Mouse (Mus musculus): Measurements from ENCODE around the gene Rdh5. TPM values are rescaled to one million over a fixed set of nuclear protein-coding genes. Genes with fewer than 3 reads are reported as not detected.
A peak's percentile ranks its signal among the peaks of the same experiment; 100 is the strongest.

Gene Rdh5
- polyA plus RNA-seq, 1 experiment from 2014 or later: 16.6 TPM

DNA sequence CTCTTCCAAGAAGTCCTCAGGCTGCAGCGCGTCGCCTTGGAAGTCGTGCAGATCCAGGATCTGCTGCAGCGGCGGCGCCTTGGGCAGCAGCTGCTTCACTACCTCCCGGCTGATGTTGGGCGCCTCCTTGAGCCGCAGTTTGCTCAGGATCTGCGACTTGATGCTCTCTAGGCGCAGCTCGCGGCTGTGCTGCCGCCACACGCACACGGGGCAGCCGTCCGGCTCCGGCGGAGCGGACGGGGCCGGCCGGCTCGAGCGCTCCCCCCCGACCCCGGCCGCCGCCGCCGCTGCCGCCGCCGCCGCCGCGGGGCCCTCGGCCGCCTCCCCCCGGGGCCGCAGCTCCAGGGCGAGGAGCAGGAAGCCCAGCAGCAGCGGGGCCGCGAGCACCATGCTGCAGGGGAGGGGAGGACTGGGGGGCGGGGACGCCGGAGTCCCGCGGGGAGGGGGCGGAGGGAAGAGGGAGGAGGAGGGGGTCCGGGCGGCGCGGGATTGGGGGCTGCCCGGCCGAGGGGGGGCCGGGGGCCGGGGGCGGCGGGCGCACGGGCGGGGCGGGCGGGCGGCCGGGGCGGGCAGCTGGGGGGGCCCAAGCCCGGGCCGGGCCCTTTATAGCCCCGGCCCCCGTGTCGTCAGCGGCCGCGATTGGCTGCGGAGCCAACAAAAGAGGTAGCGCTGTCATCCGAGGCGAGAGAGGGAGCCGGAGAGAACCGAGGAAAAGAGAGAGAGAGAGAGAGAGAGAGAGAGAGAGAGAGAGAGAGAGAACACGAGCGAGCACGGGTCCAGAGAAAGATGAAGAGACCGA is 31.2 kb downstream of the Rdh5 start, which contains the start of gene Gdf11:
Gdf11 (minus strand) TSS at position 423 of the 799 bp plus-strand sequence.
- under 1% methylated on average over 60 of the region's 89 CpGs for WGBS
- Histone ChIP-seq H3K4me1 (ENCODE audit: control insufficient read depth, insufficient read depth, low read length) (peaks cover 25% of the 10 kb centered on the region), H3K4me3 (replicated peaks; ENCODE audit: low read length) (peak within 1 kb of the TSS; percentile 77), H3K27me3 (ENCODE audit: control insufficient read depth, insufficient read depth, low read length) (no peaks in the 10 kb centered on the region), H3K36me3 (ENCODE audit: control insufficient read depth, insufficient read depth, low read length) (no peaks in the 10 kb centered on the region), H3K9me3 (replicated peaks; ENCODE audit: control insufficient read depth, low read length) (no peaks in the 10 kb centered on the region), H3K27ac (ENCODE audit: low read length) (peak within 1 kb of the TSS; percentile 90), H3K4me2 (ENCODE audit: low read depth, low read length) (peak within 1 kb of the TSS; percentile 89), H3K9ac (ENCODE audit: low read length) (peak within 1 kb of the TSS; percentile 79)
- ATAC-seq (ENCODE audit: insufficient read depth, low FRiP score): peak; percentile 82

DNA sequence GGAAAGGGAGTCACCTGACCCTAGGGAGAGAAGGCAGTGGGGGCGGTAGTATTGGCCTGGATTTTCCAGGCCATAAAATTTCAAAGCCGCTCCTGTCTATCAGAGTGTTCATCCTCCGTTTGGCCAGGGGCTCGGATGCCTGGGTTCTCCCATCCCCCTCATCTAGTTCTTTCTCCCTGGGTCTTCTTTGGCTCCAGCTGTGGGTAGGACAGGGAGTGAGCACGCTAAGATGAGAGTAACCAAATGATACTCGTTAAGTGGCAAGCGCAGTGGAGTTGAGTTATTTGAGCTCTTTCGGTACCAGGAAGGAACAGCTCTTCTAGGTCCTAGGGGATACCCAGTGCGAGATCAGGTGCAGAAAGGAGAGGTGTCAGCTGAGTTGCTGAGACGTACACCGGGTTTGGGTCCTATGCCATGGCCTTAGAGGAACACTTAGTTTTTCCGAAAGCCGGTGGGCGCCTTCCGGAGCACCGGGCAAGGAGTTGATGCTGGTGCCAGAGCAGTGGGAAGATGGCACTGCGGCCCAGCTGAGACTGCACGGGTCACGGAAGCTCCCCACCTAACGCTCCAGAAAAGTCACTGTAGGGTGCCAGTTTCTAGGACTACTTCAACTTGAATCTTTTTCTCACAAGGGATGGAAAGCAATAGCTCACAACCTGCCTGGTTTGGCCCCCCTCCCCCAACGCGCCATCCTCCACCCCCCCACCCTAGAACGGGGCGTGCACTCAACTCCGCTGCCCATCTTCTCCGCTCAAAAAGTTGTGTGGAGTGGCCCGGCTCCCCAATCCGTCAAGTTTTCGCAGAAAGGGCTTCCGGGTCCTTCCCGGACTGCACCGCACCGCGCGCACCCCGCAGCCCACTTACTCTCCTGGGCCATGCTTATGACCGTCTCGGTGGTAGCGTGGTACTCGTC is 32.0 kb downstream of the Rdh5 start:
- WGBS: under 1% methylated on average over 40 of the region's 40 CpGs
- Histone ChIP-seq H3K9ac (ENCODE audit: low read length) (peak overlapping the region; percentile 79), H3K4me3 (replicated peaks; ENCODE audit: low read length) (peak overlapping the region; percentile 77), H3K9me3 (replicated peaks; ENCODE audit: control insufficient read depth, low read length) (no peaks in the 10 kb centered on the region), H3K27ac (ENCODE audit: low read length) (peak overlapping the region; percentile 90), H3K27me3 (ENCODE audit: control insufficient read depth, insufficient read depth, low read length) (no peaks in the 10 kb centered on the region), H3K4me1 (ENCODE audit: control insufficient read depth, insufficient read depth, low read length) (peaks cover 20% of the 10 kb centered on the region), H3K36me3 (ENCODE audit: control insufficient read depth, insufficient read depth, low read length) (no peaks in the 10 kb centered on the region), H3K4me2 (ENCODE audit: low read depth, low read length) (peak overlapping the region; percentile 89)
- no peak for ATAC-seq (ENCODE audit: insufficient read depth, low FRiP score)

DNA sequence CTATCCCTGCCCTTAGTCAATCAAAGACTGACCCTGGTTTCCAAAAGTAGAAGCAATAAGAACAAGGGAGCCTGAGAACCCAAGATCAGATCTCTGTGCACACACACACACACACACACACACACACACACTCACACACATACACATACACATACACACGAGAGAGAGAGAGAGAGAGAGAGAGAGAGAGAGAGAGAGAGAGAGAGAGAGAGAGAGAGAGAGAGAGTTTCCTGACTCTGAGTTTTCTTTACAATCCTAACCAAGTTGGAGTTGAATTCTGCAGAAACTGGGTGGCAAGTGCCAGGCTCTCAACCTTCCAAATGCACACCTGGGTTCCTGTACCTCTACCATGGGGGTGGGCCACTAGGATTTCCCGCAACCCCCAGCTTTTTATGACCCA is 32.8 kb downstream of the Rdh5 start:
- Histone ChIP-seq H3K4me1 (ENCODE audit: control insufficient read depth, insufficient read depth, low read length) (peaks cover 20% of the 10 kb centered on the region), H3K9me3 (replicated peaks; ENCODE audit: control insufficient read depth, low read length) (no peaks in the 10 kb centered on the region), H3K36me3 (ENCODE audit: control insufficient read depth, insufficient read depth, low read length) (no peaks in the 10 kb centered on the region), H3K4me2 (ENCODE audit: low read depth, low read length) (peak overlapping the region; percentile 89), H3K27me3 (ENCODE audit: control insufficient read depth, insufficient read depth, low read length) (no peaks in the 10 kb centered on the region), H3K27ac (ENCODE audit: low read length) (no peak overlapping the region), H3K4me3 (replicated peaks; ENCODE audit: low read length) (peak overlapping the region; percentile 77), H3K9ac (ENCODE audit: low read length) (peak overlapping the region; percentile 79; the same call in 1 of the 2 replicates)
- WGBS: 27% methylated on average over 2 of the region's 2 CpGs
- ATAC-seq (ENCODE audit: insufficient read depth, low FRiP score): no peak

DNA sequence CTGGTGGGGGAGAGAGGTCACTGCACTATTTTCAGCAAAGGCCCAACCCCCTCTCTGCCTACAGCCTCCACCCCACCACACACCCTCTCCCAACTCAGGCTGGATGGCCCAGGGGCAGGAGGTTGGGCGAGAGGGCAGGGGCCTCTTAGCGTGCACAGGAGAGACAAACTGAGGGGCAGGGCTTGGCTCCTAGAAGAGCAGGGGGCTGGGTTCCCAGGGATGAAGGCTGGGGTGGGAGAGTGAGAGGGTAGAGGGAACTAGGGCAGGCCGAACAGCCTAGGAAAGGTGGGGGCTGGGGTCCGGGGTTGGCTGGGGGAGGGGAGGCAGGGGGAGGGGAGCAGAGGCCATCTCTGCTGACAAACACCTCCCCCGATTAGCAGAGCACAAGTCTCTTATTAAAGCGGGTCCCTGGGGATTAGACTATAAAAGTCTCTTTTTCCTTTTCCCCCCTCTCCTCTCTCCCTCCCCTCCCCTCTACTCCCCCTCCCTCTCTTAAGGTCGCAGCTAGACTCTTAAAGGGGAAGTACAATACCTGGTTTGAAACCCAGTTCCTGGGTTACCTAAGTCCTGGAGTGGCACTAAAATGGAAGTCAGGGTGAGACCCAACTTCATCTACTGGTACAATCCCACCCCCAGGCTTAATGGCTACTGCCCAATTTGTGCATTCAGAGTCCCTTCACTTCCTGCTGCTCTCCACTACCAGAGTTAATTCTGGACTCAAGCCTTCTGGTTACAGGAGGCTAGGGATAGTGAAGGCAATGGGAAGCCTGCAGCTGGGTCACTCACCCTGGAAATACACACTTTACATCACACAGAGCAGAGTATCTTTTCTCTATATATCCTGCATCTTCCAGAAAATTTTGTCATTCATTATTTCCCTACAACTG is 33.5 kb downstream of the Rdh5 start:
- peak overlapping the region; percentile 56 for H3K9ac ChIP-seq (ENCODE audit: low read length)
- no peaks in the 10 kb centered on the region for H3K36me3 ChIP-seq (ENCODE audit: control insufficient read depth, insufficient read depth, low read length)
- H3K4me3 ChIP-seq (replicated peaks; ENCODE audit: low read length): peak overlapping the region; percentile 30
- ATAC-seq (ENCODE audit: insufficient read depth, low FRiP score): peak; percentile 31; the same call in 1 of the 2 replicates
- H3K4me1 ChIP-seq (ENCODE audit: control insufficient read depth, insufficient read depth, low read length): peaks cover 20% of the 10 kb centered on the region
- H3K4me2 ChIP-seq (ENCODE audit: low read depth, low read length): peak overlapping the region; percentile 89
- WGBS: under 1% methylated on average over 7 of the region's 7 CpGs
- no peaks in the 10 kb centered on the region for H3K27me3 ChIP-seq (ENCODE audit: control insufficient read depth, insufficient read depth, low read length)
- H3K27ac ChIP-seq (ENCODE audit: low read length): peak overlapping the region; percentile 19
- H3K9me3 ChIP-seq (replicated peaks; ENCODE audit: control insufficient read depth, low read length): no peaks in the 10 kb centered on the region

DNA sequence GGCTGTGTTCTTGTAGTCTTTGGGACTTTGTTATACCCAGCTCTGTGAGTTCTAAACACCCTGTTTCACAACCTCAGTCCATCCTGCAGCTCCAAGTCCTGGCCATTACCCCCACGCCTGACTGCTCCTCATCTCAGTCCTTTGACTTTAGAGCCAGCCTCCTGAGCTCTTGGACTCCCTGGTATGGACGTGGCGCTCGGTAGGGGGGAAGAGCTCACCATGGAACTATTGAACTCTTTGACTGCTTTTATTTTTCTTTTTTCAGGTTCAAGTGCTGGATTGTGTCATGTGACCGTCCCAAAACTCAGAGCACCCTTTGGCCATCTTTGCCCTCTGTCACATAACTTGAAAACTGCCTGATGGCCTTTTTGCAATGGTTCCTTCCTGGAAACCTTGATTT is 40.6 kb downstream of the Rdh5 start:
- H3K27me3 ChIP-seq (ENCODE audit: control insufficient read depth, insufficient read depth, low read length): no peaks in the 10 kb centered on the region
- no peak for ATAC-seq (ENCODE audit: insufficient read depth, low FRiP score)
- H3K36me3 ChIP-seq (ENCODE audit: control insufficient read depth, insufficient read depth, low read length): no peaks in the 10 kb centered on the region
- H3K4me3 ChIP-seq (replicated peaks; ENCODE audit: low read length): no peak overlapping the region
- no peaks in the 10 kb centered on the region for H3K9me3 ChIP-seq (replicated peaks; ENCODE audit: control insufficient read depth, low read length)
- no peak overlapping the region for H3K4me2 ChIP-seq (ENCODE audit: low read depth, low read length)
- no peak overlapping the region for H3K9ac ChIP-seq (ENCODE audit: low read length)
- no peak overlapping the region for H3K27ac ChIP-seq (ENCODE audit: low read length)
- 86% methylated on average over 5 of the region's 5 CpGs for WGBS
- H3K4me1 ChIP-seq (ENCODE audit: control insufficient read depth, insufficient read depth, low read length): no peaks in the 10 kb centered on the region

DNA sequence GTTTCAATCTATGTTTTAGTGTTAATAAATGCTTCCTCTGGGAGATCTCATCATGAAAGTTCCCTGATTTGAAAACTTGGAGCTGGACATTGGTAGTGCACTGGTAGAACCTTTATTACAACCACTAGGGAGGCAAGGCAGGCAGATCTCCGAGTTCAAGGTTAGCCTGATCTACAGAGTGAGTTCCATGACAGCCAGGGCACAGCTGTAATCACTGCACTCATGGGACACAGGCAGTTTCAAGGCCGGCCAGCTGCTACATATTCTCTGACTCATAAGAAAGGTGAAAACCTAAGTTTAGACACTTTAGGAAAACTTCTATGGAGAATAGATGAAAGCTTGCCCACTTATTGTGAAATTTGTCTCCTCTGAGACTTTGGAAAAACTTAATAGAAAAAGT is 43.9 kb downstream of the Rdh5 start:
- no peaks in the 10 kb centered on the region for H3K27me3 ChIP-seq (ENCODE audit: control insufficient read depth, insufficient read depth, low read length)
- ATAC-seq (ENCODE audit: insufficient read depth, low FRiP score): no peak
- no peaks in the 10 kb centered on the region for H3K4me1 ChIP-seq (ENCODE audit: control insufficient read depth, insufficient read depth, low read length)
- H3K27ac ChIP-seq (ENCODE audit: low read length): no peak overlapping the region
- H3K4me3 ChIP-seq (replicated peaks; ENCODE audit: low read length): no peak overlapping the region
- WGBS: 88% methylated on average over 2 of the region's 2 CpGs
- H3K9ac ChIP-seq (ENCODE audit: low read length): no peak overlapping the region
- peaks cover 7% of the 10 kb centered on the region; the same call in 1 of the 2 replicates for H3K36me3 ChIP-seq (ENCODE audit: control insufficient read depth, insufficient read depth, low read length)
- no peaks in the 10 kb centered on the region for H3K9me3 ChIP-seq (replicated peaks; ENCODE audit: control insufficient read depth, low read length)
- H3K4me2 ChIP-seq (ENCODE audit: low read depth, low read length): no peak overlapping the region

DNA sequence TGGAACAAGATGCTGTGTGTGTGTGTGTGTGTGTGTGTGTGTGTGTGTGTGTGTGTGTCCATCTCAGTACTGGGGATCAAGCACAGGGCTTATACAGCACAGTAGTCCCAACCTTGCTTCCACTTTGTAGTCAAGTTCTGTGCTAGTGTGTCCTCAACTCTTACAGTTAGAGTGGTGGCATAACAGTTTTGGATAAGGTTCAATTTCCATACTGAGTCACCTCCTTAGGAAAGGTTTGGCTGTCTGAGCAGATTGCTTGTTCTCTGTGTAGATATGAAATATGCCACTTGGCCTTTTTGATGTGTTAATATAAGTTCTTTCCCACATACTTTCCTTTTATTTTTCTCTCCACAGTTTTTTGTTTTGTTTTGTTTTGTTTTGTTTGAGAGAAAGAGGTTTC is 44.4 kb downstream of the Rdh5 start:
- ATAC-seq (ENCODE audit: insufficient read depth, low FRiP score): no peak
- Histone ChIP-seq H3K9ac (ENCODE audit: low read length) (no peak overlapping the region), H3K36me3 (ENCODE audit: control insufficient read depth, insufficient read depth, low read length) (peaks cover 11% of the 10 kb centered on the region; the same call in 1 of the 2 replicates)

DNA sequence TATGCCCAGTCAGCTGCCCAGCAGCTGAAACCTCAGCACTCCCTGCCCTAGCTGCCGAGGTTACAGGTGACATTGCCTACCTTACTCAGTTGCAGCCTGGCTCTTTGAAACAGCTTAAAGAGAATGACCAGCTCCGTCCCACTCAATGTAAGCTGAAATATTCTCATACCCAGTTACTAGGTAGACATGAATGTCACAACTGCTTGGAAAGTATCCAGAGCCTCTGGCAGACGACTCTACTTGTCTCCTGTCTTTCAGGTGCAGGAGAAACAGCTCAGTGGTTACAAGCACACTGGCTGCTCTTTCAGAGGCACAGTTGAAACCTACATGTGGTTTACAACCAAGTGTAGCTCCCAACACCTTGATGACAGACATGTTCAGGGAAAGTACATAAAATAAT is 52.3 kb downstream of the Rdh5 start:
- no peak overlapping the region for H3K4me3 ChIP-seq (replicated peaks; ENCODE audit: low read length)
- WGBS: 88% methylated on average over 3 of the region's 3 CpGs
- peaks cover 26% of the 10 kb centered on the region for H3K36me3 ChIP-seq (ENCODE audit: control insufficient read depth, insufficient read depth, low read length)

More for the DNA sequence above, 44.4 kb downstream of the Rdh5 start:
- H3K4me1 ChIP-seq (ENCODE audit: control insufficient read depth, insufficient read depth, low read length): no peaks in the 10 kb centered on the region
- no peak overlapping the region for H3K4me2 ChIP-seq (ENCODE audit: low read depth, low read length)
- H3K4me3 ChIP-seq (replicated peaks; ENCODE audit: low read length): no peak overlapping the region
- H3K27me3 ChIP-seq (ENCODE audit: control insufficient read depth, insufficient read depth, low read length): no peaks in the 10 kb centered on the region
- H3K9me3 ChIP-seq (replicated peaks; ENCODE audit: control insufficient read depth, low read length): no peaks in the 10 kb centered on the region
- H3K27ac ChIP-seq (ENCODE audit: low read length): no peak overlapping the region

More for the DNA sequence above, 52.3 kb downstream of the Rdh5 start:
- Histone ChIP-seq H3K9me3 (replicated peaks; ENCODE audit: control insufficient read depth, low read length) (no peaks in the 10 kb centered on the region), H3K27me3 (ENCODE audit: control insufficient read depth, insufficient read depth, low read length) (no peaks in the 10 kb centered on the region), H3K4me2 (ENCODE audit: low read depth, low read length) (no peak overlapping the region), H3K27ac (ENCODE audit: low read length) (no peak overlapping the region), H3K4me1 (ENCODE audit: control insufficient read depth, insufficient read depth, low read length) (no peaks in the 10 kb centered on the region), H3K9ac (ENCODE audit: low read length) (no peak overlapping the region)
- ATAC-seq (ENCODE audit: insufficient read depth, low FRiP score): no peak
